Mouse (Mus musculus): ENCODE results near the gene Nadsyn1.

Nadsyn1 gene

DNA sequence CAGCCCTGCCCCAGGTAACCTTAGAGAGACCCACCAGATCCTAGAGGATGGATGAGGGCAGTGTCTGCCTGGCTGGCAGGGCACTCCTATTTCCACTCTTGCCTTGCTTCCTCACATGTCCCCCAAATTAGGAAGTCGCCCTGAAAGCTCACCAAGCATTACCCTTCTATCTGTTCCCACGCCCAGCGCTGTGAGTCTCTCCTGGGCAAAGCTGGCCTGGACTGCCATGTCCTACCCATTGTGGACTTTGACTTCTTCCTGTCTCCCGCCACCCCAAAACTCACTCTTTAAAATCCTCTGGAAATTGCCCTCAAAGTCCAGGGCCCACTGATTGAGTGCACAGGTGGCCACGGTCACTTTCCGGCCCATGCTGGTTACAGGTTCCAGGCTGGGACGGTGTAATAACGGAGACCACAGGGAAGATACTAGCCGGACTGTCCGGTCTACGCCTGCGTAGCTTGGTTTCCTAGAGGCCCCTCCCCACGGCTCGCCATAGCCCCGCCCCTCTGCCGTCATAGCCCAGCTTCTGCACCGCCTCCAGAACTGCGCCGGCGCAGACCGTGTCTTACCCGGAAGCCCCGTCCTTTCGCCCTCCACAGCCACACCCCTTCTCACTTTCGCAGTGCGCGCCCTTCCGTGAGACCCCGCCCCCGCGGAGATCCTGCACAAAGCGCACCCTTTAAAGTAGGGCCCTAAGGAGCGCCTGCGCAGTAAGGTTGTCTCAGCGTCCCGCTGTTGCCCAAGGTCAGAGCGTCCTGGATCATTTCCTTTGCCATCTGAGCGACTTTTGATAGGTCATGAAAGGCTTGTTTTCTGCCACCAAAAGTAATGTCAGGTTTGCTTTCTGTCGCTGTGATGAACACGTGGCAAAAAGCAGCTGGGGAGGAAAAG lies at the start of gene Nadsyn1, which contains the start of gene Dhcr7:
Nadsyn1 (minus strand) TSS at position 475 of the 891 bp plus-strand sequence.
Dhcr7 (plus strand) TSS at position 771 of the 891 bp plus-strand sequence.
- DNase-seq (ENCODE audit: low spot score) = peak; percentile 99

DNA sequence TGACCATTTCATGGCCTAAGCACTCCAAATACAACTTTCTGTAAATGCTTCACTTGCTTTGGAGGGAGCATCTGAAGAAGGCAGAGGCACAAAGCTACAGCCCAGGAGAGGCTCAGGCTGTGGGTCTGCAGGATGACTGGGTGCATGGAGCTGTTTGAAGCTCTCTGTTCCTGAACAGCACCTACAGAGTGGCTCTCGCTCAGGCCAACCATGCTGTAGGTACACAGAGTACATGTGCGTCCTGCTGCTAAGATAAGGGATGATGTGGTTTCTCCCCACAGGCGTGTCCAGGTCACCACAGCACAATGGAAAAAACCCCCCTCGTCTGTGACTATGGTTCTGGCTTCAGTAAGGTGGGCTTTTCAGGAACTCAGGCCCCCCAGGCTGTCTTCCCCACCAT lies 46.2 kb upstream of the Nadsyn1 start:
- DNase-seq (ENCODE audit: low spot score) = no peak

DNA sequence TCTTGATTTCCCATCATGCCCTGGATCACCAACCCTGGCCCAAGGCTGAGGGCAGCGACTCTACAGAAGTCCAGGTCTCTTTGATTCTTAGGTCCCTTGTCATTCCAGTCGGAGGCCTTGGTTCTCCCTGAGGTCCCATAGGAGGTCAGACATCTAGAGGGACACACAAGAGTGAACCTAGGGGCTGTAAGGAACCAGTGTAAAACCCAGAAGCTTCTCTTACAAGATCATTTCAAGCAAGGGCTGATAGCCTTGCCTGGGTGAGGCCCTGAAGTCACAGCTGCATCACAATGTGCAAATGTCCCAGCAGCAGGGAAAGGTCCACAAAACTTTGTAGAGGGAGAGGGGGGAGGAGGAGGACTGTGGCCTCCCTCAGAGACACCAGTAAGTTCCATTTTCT lies 43.9 kb upstream of the Nadsyn1 start, which contains the start of gene Gm498:
Gm498 (plus strand) TSS at position 301 of the 400 bp plus-strand sequence.
- DNase-seq (ENCODE audit: low spot score) = no peak

DNA sequence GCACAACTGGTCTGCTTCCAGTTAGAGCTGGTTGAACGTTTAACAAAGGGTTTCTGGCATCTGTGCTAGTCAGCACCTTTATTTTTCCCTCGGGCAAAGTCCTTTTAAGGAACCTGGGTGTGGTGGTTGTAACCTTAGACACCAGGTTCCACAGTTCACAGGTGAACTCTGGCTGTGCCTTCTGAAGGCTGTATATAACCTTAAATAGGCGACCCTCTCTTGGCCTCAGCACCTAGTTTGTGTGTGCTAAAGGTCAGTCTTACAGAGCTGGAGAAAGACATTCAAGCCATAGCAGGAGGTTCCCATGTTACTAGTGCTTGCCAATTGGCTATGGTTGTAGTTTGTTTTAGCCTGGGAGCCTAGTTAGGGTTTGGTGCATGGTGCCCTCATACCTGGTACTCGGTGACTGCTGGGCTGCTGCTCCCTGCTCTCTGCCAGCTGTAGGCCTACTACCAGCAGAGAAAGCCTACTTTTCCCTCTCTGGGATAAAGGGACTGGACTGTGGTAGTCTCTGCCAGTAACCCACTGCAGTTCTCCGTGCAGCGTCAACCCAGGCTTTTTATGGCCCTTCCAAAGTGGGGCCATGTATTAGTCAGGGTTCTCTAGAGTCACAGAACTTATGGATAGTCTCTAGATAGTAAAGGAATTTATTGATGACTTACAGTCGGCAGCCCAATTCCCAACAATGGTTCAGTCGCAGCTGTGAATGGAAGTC lies 26.3 kb upstream of the Nadsyn1 start:
- DNase-seq (ENCODE audit: low spot score) = no peak

DNA sequence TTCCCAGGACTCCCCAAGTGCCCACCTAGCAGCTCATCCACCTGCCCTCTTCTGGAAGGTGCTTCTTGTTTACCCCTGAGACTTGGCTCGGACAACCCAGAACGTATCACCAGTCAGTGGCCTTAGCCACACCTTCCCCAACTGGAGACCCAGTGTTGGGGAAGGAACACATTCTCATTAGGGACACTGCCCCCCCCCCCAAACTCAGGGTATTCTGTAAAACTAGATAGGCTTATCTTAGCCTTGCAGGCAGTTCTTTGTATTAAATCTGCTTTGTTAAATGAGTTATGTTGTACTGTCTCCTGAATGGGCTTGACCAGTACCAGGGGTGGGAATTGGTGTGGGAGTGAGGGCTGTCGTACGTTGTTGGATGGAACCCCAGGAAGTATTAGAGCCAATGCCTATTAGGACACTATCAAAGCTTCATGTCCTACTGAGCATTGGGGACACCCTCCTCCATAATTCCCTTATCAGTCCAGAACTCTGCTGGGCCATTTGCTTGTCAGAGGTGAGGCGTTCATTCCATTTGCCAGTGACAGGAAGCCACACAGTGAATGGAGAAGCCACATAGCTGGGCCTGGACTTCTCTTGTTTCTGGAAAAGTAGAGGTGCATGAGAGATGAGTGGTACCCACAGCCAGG lies 25.6 kb upstream of the Nadsyn1 start:
- DNase-seq (ENCODE audit: low spot score) = no peak

DNA sequence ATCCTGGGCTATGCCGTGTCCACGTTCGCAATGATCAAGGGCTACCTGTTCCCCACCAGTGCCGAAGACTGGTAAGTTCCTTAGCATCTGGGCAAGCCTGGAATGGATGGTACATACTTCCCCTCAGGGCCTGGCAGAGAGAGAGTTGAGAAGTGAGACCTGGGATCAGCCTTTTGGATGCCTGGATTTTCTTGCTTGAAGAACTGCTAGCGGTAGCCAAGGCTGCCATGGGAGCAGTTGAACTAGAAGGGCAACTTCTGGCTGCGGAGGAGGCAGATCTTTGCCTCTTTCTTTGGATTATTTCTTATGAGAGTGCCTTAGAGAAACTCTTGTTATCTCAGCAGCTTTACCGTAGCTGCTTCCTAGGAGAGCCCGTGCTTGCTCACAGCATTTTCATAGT lies 18.7 kb upstream of the Nadsyn1 start:
- no peak for DNase-seq (ENCODE audit: low spot score)

DNA sequence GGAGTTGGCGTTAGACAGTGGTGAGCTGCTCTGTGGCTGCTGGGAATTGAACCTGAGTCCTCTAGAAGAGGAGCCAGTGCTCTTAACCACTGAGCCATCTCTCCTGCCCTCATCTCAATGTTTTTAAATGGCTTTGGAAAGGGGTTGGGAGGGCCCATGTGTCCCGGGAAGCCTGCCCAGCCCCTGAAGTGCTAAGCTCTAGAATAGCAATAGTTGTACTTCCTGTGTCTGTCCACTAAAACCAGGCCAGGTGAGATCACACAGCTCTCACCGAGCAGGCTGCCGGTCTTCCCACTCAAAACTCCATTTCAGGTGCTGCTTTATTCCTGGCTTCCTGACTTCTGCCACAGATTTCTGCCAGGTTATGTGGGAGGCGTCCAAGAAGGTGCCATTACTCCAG lies 17.5 kb upstream of the Nadsyn1 start:
- DNase-seq (ENCODE audit: low spot score) = no peak

DNA sequence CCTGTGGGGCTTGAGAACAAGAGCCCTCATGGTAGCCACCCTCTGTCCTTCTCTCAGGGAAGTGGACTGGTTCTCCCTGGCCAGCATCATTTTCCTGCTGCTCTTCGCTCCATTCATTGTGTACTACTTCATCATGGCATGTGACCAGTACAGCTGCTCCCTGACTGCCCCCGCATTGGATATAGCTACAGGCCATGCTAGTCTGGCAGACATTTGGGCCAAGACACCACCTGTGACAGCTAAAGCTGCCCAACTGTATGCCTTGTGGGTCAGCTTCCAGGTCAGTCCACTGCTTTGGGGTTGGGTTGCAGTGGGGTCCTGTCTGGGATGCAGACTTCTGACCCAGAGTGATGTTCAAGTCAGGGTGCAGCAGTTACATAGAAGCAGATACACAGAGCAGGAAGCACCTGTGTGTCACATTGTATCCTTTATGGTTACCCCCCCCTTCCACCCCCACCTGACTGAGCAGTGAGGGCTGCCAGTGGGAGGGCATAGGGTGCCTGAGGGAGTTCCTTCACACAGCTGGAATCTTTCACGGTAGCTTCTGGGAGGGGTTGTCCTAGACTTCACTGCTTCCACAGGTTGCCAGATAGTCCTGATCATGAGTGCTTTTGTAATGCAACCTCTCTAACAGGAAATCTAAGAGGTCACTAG lies 15.2 kb upstream of the Nadsyn1 start:
- DNase-seq (ENCODE audit: low spot score) = no peak

DNA sequence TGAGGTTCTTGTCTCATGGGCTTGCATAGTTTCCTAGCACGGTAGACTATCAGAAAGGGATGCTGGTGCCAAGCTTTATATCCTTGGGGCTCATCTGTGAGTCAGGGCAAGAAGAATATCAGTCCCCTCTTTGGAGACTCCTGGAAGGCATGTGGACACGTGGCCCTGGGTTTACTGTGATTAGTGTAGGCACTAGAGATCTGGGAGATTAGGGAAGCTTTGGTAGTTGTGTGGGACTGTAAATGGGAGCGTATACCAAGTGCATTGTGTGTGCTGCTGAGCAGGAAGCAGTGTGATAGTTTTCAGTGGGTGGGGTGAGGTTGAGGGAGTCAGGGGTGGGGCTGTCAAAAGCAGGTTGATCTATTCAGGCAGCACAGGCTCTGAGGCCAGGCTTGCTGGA lies 12.3 kb upstream of the Nadsyn1 start:
- DNase-seq (ENCODE audit: low spot score) = no peak

DNA sequence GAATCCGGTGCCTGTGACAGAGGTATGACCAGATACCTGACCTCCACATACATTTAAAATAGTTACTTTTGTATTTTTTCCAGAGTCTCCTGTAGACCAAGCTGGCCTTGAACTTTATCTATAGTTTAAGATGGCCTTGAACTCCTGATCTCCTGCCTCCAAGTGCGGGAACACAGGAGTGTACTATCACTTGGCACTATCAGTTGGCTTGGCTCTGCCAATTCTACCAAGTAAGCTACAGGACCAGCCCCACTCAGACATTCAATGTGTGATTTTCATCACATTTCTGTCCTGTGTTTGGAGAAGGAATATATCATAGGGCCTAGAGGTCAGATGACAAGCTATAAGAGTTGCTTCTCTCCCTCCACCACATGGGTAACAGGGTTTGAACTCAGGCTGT lies 11.7 kb upstream of the Nadsyn1 start:
- DNase-seq (ENCODE audit: low spot score) = no peak

DNA sequence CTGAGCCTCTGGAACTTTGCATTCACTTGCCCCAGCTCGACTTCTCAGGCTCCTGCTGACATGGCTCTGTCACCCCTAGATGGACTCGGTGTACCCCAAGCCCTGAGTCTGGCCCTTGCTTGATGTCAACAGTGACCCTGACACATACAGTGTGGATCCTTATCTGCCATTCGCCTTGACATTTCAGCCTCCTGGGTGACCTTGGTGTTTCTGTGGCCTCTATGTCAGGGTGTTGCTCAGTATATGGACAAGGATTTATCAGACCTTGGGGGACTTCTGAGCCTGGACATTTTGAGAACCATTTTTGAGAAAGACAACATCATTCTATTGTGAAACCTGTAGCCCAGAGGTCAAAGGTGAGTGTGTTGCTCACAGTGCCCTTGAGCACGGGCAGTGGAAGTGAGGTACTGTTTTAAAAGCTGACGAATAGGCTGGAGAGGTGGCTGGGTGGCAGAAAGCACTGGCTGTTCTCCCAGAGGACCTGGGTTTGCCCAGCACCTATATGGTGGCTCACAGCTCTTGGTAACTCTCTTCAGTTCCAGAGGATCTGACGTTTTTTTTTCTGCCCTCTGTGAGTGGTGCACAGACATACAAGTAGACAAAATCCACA lies 11.0 kb upstream of the Nadsyn1 start:
- no peak for DNase-seq (ENCODE audit: low spot score)

DNA sequence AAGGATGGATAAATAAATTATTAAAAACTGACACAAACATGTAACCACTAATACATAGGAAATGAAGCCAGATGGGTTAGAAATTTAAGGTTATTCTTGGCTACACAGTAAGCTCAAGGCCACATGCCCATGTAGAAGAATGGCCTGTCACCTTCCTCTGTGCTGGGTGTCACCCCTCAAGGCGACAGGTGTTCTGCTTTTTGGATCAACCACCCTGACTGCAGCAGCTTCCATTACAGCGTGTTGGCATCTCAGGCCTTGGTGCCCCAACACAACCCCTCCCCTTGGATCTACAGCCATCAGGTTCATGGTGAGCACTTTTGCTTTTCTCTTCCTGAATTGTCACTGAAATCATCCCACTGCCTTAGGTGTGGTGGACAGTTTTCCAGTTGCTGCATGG lies 10.0 kb upstream of the Nadsyn1 start:
- DNase-seq (ENCODE audit: low spot score) = no peak

DNA sequence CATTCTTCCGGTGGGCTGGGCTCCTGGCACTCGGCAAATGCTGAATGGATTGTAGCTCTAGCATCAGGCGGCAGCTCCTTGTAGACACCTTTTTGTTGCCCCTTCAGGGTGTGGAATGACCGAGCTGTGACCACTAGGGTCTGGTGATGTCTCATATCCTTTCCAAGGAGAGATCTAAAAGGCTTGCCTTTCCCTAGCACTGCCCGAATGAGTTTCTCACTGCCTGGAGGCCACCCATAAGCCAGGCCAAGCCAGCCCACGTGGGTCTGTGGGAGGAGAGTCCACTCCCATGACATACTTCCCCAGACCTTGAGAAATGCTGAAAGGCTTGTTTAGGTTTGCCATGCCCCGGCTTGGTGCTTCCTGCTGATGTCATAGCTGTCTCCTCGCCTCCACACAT lies 9.5 kb upstream of the Nadsyn1 start:
- DNase-seq (ENCODE audit: low spot score) = no peak

DNA sequence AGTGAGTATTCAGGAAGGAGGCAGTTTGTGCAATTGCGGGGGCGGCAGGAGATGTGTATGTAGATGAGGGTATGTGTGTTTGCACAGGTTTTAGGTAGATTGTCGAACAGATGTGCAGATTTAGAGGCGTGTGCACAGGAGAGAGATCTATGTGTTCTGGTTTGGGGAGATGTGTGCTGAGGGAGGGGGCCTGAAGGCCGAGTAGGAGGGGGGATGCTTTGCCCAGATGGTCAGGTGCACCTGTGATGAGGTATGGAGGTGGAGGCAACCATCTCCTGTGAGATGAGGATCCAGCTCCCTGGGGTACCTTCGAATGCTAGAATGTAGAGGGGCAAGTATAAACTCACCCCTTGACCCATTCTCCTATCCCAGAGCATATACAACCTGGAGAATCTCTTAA lies 7.8 kb upstream of the Nadsyn1 start:
- no peak for DNase-seq (ENCODE audit: low spot score)

DNA sequence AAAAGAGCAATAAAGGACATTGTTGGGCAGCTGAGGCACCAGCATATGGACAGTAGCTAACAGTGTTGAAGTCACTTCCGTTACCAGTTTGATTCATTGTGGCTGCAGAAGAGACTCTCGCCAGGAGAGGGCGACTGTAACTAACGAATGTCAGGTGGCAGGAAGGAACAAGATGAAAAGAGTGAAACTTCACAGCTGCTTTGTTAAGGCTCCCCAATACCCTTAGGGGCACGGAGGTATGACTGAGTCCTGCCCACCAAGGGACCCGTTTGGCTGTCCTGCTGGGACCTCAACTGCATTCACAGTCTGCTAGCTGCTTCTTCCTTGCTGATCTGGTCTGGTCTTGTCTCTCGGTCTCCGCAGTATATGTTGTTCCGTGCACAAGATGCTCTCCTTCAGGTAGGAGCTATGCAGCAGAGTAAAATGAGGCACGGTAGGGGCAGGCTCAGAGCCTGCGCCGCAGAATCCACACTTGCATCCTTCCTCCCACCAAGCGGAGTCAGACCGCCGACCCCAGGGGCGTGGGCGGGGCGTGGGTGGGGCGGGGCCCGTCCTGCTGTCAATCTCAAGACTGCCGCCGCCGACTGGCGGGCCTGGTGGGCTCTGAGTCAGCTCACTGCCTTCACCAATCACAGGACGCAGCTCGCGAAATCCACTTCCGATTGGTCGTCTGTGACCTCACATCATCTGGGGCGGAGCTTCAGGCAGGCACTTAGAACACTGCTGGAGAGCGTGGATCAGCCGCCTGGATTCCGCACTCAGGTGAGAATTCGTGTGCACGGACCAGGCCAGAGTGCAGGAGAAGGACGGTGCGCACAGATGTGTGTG lies 7.1 kb upstream of the Nadsyn1 start:
- peak; percentile 95 for DNase-seq (ENCODE audit: low spot score)

DNA sequence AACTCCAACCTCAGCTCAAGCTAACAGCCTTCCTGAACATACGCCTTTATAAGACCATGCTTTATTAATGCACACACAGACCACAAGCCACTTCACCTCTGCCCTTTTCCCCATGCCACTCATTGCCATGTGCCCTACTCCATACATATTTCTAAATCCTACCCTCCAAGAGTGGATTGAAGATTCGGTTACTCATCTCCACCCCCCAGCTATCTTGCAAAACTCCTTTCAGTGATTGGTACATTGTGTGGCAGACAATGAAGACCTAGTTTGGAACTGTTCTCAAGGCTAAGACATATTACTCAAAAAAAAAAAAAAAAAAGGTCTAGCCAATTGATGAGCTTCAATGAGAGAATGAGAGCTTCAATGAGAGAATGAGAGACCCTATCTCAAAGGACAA lies 4.3 kb upstream of the Nadsyn1 start:
- no peak for DNase-seq (ENCODE audit: low spot score)

DNA sequence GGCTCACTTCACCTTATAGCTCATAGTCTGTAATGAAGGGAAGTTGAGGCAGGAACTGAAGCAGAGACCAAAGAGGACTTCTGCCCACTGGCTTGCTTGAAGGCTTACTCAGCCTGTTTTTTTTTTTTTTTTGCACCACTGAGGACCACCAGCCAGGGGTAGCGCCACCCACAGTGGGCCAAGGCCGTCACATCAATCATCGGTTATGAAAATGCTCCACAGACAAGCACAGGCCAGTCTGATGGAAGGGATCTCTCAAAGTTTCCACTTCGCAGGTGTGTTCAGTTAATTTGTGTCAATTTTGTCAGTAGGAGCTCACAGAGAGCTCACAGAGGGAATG lies 587 bp upstream of the Nadsyn1 start:
- DNase-seq (ENCODE audit: low spot score) = peak; percentile 67

DNA sequence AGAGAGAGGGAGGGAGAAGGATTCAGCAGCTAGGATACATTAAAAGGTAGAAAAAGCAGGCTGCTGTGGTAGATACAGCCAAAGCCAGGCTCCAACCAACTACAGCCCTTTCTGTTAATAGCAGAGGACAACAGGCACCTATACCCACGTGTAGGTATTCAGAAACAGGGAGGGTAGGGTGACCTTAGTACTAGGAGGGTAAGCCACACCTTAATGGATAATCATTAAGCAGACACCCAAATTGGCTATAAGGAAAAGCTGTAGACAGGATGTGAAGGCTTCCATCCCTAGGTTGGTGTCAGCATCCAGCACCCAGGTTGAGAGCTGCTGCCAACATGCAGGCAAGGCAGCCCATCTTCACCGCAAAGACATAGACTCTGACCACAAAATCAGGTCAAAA lies 1.4 kb downstream of the Nadsyn1 start:
- DNase-seq (ENCODE audit: low spot score) = no peak

DNA sequence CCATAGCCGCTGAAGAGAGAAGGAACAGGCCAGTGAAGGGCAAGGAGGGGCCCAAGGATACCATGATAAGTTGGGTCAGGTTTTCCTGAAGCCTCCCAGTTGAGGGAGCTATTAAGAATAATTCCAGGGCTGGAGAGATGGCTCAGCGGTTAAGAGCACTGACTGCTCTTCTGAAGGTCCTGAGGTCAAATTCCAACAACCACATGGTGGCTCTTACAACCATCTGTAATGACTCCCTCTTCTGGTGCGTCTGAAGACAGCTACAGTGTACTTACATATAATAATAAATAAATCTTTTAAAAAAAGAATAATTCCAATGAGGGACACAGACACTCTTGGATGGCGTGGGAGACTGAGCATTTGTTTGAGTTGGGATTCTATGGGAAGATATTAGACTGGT lies 3.4 kb downstream of the Nadsyn1 start:
- no peak for DNase-seq (ENCODE audit: low spot score)

DNA sequence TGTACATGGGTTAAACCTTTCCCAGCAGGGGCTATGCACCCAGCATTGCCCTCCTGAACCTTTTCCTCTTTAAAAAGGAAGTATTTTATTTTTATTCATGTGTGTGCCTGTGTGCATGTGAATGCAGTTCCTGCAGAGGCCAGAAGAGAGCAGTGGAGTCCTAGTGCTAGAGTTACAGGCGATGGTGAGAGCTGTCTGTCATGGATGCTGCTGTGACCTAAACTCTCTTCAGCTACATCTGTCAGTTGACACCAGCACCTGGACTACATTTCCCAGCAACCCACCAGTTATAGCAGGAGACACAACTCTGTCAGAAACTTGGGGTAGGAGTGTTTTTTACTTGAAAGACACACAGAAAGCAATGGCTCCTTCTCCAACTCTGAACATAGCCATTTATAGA lies 13.7 kb downstream of the Nadsyn1 start:
- no peak for DNase-seq (ENCODE audit: low spot score)

DNA sequence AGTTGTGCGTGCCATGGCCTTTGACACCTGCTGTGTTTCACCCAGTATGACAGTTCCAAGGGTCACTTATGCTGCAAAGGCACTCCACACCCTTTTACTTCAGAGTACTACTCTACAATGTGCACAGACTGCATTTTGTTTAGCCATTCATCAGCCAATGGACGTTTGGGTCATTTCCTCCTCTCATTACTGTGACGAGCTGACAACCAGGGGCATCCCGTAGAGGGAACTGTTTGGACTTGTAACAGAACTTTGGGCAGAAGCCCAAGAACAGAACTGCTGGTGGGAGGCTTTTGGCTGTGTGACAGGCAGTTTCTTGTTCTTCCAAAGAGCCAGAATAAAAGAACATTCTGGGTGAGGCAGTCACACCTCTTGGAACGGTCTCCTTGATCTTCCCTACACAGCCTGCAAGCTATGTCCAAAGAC lies 17.4 kb downstream of the Nadsyn1 start:
- DNase-seq (ENCODE audit: low spot score) = peak; percentile 58

Measured in testis, postnatal 14 days (tissue).